ENCODE assay signal across 9 mouse cellular contexts in the genomic region with DNA sequence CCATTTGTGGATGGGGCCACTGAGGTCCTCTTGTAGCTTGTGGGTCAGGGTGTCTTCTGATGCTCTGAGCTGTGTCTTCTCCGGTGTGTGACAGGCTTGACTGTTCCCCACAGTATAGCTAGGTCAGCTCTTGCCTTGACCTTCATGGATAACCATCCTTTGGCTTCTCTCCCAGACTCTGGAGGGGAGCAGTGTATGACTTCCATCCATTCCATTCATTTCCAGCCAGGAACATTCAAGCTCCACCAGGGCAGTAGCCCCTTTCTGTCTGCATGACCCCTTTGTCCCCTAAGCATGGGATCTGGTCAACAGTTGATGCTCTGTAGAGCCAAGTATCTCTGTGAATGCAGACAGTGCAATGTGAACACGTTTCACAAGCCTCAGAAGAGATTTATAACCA. TPM values are rescaled to one million over a fixed set of nuclear protein-coding genes. Genes with fewer than 3 reads are reported as not detected.
DNase-seq lines count a peak whose midpoint lies in the region; ATAC-seq and TF ChIP-seq lines count a peak whose summit lies in the region.
"Had no signal": no experiment of that assay in that cellular context is flagged by ENCODE, and none has a peak within 500 bp of the region (broad histone marks: within the 10 kb centered on the region; RNA-seq: fewer than 3 reads in every experiment).

No protein-coding gene starts in this region.

- H3K36me3 ChIP-seq in kidney, embryonic 15.5 days: peaks cover 3% of the 10 kb centered on the region; the same call in 1 of the 2 replicates
- no peaks in the 10 kb centered on the region for H3K36me3 ChIP-seq in hindbrain, embryonic 14.5 days (replicated peaks; ENCODE audit: control insufficient read depth, insufficient read depth)
- no peaks in the 10 kb centered on the region for H3K36me3 ChIP-seq in midbrain, postnatal 0 days (ENCODE audit: insufficient read depth, low read length)

- no peaks in the 10 kb centered on the region for H3K9me3 ChIP-seq in kidney, embryonic 15.5 days (replicated peaks)
- H3K9me3 ChIP-seq in hindbrain, embryonic 14.5 days (ENCODE audit: control insufficient read depth, low read length): no peaks in the 10 kb centered on the region
- H3K9me3 ChIP-seq in midbrain, postnatal 0 days (ENCODE audit: low read length): no peaks in the 10 kb centered on the region

- peaks cover 29% of the 10 kb centered on the region for H3K4me1 ChIP-seq in kidney, embryonic 15.5 days
- H3K4me1 ChIP-seq in hindbrain, embryonic 14.5 days (replicated peaks; ENCODE audit: control insufficient read depth, insufficient read depth, low read length): peaks cover 33% of the 10 kb centered on the region
- H3K4me1 ChIP-seq in midbrain, postnatal 0 days (ENCODE audit: insufficient read depth, low read length): peaks cover 16% of the 10 kb centered on the region; the same call in 1 of the 2 replicates

- H3K4me2 ChIP-seq in kidney, embryonic 15.5 days: peak overlapping the region; percentile 66
- H3K4me2 ChIP-seq in hindbrain, embryonic 14.5 days (replicated peaks): peak overlapping the region; percentile 97
- H3K4me2 ChIP-seq in midbrain, postnatal 0 days (ENCODE audit: low read depth, low read length, poor library complexity, severe bottlenecking): no peak overlapping the region

- H3K4me3 ChIP-seq in kidney, embryonic 15.5 days (replicated peaks): no peak overlapping the region
- peak overlapping the region; percentile 99; the same call in 1 of the 2 replicates for H3K4me3 ChIP-seq in hindbrain, embryonic 14.5 days (replicated peaks; ENCODE audit: low read length)
- H3K4me3 ChIP-seq in midbrain, postnatal 0 days (ENCODE audit: low read depth, low read length): no peak overlapping the region

- DNase-seq in kidney, adult 11 months: no peak
- peak; percentile 34 for DNase-seq in cerebellum, adult 8-10 months
- no peak for DNase-seq in hindbrain, embryonic 14.5 days (ENCODE audit: low spot score)
- no peak for DNase-seq in midbrain, postnatal 0 days (ENCODE audit: low spot score)
- no peak for DNase-seq in right cerebral cortex, postnatal 25 days

- ATAC-seq in kidney, embryonic 15.5 days (replicated peaks; ENCODE audit: low FRiP score): no peak
- ATAC-seq in hindbrain, embryonic 14.5 days (ENCODE audit: low FRiP score): no peak
- ATAC-seq in midbrain, postnatal 0 days (ENCODE audit: low FRiP score): no peak
- no peak for ATAC-seq in erythroid progenitor cell, adult 5-6 weeks (replicated peaks; ENCODE audit: low FRiP score, poor library complexity, severe bottlenecking)
- no peak for ATAC-seq in frontal cortex, adult (ENCODE audit: low TSS enrichment)

- WGBS in kidney, embryonic 15.5 days: 62% methylated on average over 2 of the region's 2 CpGs
- WGBS in hindbrain, embryonic 14.5 days: 82% methylated on average over 2 of the region's 2 CpGs
- WGBS in midbrain, postnatal 0 days: 79% methylated on average over 2 of the region's 2 CpGs

- peak overlapping the region; percentile 80; the same call in 1 of the 2 replicates for H3K27ac ChIP-seq in kidney, embryonic 15.5 days
- H3K27ac ChIP-seq in hindbrain, embryonic 14.5 days: peak overlapping the region; percentile 100
- H3K27ac ChIP-seq in midbrain, postnatal 0 days (ENCODE audit: low read depth, low read length): peak overlapping the region; percentile 100; the same call in 1 of the 2 replicates

- H3K9ac ChIP-seq in kidney, embryonic 15.5 days: no peak overlapping the region; the same call in 1 of the 2 replicates
- H3K9ac ChIP-seq in hindbrain, embryonic 14.5 days: peak overlapping the region; percentile 99
- no peak overlapping the region for H3K9ac ChIP-seq in midbrain, postnatal 0 days (replicated peaks; ENCODE audit: low read length, poor library complexity, severe bottlenecking)

- TF ChIP-seq CTCF in midbrain, postnatal 0 days (IDR thresholded peaks at IDR 0.05): no peak

- no peaks in the 10 kb centered on the region for H3K27me3 ChIP-seq in kidney, embryonic 15.5 days
- H3K27me3 ChIP-seq in hindbrain, embryonic 14.5 days (ENCODE audit: control insufficient read depth, insufficient read depth, low read length): no peaks in the 10 kb centered on the region
- no peaks in the 10 kb centered on the region for H3K27me3 ChIP-seq in midbrain, postnatal 0 days (ENCODE audit: insufficient read depth, low read length)

RNA-seq across cellular contexts. Expression of a gene that starts 0.9 kb away (rescaled TPM):
- polyA plus RNA-seq in kidney, embryonic 15.5 days (2015; fragmentation: Nextera tagmentation; extraction: Ambion mirVana): 80.2 and 80.6 TPM in 2 replicates
- polyA plus RNA-seq in hindbrain, embryonic 14.5 days (2014; fragmentation: Nextera tagmentation; extraction: Ambion mirVana): 165 and 180 TPM in 2 replicates
- 141 and 143 TPM in 2 replicates for total RNA-seq in midbrain, postnatal 0 days (2014; rRNA removed)
- 107 and 114 TPM in 2 replicates for polyA plus RNA-seq in midbrain, postnatal 0 days (2015; fragmentation: Nextera tagmentation; extraction: Ambion mirVana)
- total RNA-seq in erythroid progenitor cell, adult 5-6 weeks (2015; ENCODE audit: low replicate concordance): 52.6 and 69.2 TPM in 2 replicates
- 68.0 and 82.9 TPM in 2 replicates for total RNA-seq in erythroid progenitor cell, adult 5-6 weeks (2017; ENCODE audit: low replicate concordance)

RNA-seq across cellular contexts. Expression of a gene that starts 47.7 kb away (rescaled TPM):
- polyA plus RNA-seq in kidney, embryonic 15.5 days (2015; fragmentation: Nextera tagmentation; extraction: Ambion mirVana): not detected in 2 replicates
- polyA plus RNA-seq in hindbrain, embryonic 14.5 days (2014; fragmentation: Nextera tagmentation; extraction: Ambion mirVana): not detected in 2 replicates
- not detected in 2 replicates for total RNA-seq in midbrain, postnatal 0 days (2014; rRNA removed)
- polyA plus RNA-seq in midbrain, postnatal 0 days (2015; fragmentation: Nextera tagmentation; extraction: Ambion mirVana): not detected in 2 replicates
- total RNA-seq in erythroid progenitor cell, adult 5-6 weeks (2015; ENCODE audit: low replicate concordance): not detected in 2 replicates
- not detected in 2 replicates for total RNA-seq in erythroid progenitor cell, adult 5-6 weeks (2017; ENCODE audit: low replicate concordance)
- total RNA-seq: heart, adult 18-20 months had no signal
